Mouse (Mus musculus): ENCODE measurements around the gene Ackr3.

The Ackr3 gene

DNA sequence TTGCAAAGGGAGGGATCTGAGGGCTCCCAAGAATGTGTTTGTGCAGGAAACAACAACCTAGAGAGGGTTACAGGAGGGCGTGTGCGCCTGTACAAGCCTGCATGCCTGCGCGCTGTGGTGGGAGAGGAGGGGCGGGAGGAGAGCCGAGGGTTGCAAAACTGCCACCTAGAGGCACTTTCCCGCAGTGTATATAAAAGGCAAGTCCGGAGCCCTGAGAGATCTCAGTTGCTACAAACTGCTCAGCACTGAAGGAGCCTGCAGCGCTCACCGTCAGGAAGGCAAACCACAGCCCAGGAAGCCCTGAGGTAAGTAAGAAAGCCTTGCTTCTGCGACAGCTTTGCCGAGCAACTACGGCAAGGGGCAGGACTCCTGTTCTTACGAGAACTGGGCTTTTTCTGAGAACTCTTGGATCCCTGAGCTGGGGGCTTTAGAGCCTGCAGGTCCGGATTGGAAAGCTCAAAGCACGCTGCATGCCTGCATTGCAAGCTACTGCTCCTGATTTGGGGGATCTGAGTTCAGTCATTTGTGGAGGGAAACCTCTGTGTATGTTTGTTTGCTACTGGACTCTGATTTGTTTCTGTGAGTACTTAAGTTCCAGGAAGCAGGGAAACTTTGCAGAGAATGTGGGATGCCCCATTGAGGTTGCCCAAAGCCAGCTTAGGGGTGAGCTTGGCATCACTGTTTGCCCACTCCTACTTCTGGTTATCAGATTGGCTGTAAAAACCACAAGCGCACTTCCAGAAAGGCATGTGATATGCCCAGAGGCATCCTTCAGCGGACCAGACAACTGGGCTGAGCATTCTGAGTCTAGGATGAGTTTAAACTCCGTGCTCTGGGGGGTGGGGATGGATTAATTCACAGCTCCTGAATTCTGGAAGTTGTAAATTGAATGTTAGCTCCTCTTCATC is at the start of gene Ackr3:
Gene Ackr3 (plus strand): TSS at position 198 of the 908 bp plus-strand sequence.
- DNase-seq (ENCODE audit: low read depth): peak; percentile 1

- DNase-seq (ENCODE audit: low read depth): no peak
Observed at GRCm38 (mm10) chr1:90156589-90156988, 47.2 kb upstream of the Ackr3 start.

DNA sequence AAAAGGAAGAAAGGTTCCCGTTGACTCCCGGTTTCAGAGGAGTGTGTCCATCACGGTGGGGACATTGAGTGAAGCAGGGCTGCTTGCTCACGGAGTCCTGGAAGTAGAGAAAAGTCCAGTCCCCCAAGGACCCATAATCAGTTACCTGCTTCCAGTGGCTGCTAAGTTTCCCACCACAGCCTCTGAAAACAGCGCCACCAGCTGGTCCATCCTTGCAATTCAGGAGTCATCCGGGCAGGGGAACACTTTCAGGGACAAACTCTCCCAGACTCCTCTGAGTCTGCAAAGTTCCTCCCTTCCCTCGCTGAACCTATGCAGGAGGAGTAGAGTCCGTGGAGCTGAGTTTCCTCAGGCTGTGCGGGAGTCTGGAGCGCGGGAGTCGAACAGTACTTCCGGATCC is 43.9 kb upstream of the Ackr3 start:
- DNase-seq (ENCODE audit: low read depth): no peak

- no peak for DNase-seq (ENCODE audit: low read depth)
Observed at GRCm38 (mm10) chr1:90161623-90162022, 42.2 kb upstream of the Ackr3 start.

DNA sequence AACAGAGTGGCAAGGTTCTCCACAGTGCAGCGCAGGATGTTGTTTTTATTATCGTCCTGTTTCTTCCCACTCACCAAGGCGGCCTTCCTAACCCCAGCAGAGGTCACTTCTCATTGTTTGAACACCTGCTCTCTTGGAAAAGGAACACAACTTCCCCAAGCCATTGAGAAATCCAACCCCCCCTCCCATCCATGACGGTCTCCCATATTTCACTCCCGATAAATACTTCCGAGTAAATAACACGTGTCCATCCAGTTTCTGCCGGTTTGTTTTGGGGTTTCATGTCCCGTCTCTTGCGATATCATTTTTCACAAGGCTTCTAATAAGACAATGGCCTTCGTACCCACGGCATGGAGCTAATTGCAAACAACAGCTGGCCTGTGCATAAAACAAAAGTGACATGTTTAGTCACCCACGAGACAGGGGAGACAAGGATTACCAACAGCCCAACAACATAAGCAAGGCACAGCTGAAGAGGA is 41.4 kb upstream of the Ackr3 start:
- no peak for DNase-seq (ENCODE audit: low read depth)

- no peak for DNase-seq (ENCODE audit: low read depth)
Observed at GRCm38 (mm10) chr1:90163161-90163560, 40.6 kb upstream of the Ackr3 start.

GRCm38 (mm10) chr1:90164319-90164718 is 39.5 kb upstream of the Ackr3 start:
- DNase-seq (ENCODE audit: low read depth): no peak

DNA sequence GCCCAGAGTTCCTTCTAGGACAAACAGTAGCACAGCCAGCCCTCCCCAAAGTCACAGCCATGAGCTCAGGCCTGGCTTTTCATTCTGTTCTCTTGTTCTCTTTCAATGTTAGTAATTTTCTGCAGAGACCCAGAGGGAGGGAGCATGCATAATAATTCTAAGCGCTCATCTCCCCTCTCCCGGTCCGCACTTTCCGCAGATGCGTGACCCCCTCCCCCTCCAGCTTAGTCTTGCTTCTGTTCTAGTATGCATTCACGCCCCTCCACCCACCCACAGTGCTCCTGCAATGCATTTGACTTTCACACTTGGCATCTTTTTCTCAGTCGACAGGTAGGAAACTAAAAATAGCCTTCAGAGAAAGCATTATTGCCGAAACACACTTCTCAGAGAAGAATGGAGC is 29.4 kb upstream of the Ackr3 start:
- DNase-seq (ENCODE audit: low read depth): no peak

- DNase-seq (ENCODE audit: low read depth): no peak
Observed at GRCm38 (mm10) chr1:90176223-90176622, 27.6 kb upstream of the Ackr3 start.

DNA sequence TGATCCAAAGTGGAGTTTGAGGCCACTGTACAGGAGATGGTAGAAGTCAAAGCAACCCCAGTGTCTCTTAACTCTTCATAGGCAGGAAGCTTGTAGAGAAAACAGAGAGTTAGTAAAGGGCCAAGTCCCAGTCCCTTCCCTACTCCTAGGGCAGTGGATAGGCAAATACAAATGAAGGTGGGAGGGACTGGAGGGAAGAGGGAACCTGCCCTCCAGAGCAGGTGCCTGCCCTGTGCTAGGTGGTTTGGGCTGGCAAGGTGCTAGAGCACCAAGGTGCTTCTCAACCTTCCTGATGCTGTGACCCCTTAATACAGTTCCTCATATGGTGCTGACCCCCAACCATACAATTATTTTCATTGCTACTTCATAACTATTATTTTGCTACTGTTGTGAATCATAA is 26.2 kb upstream of the Ackr3 start:
- no peak for DNase-seq (ENCODE audit: low read depth)

GRCm38 (mm10) chr1:90177978-90178377 is 25.8 kb upstream of the Ackr3 start:
- no peak for DNase-seq (ENCODE audit: low read depth)

- DNase-seq (ENCODE audit: low read depth): no peak
Observed at GRCm38 (mm10) chr1:90180479-90180878, 23.3 kb upstream of the Ackr3 start.

DNA sequence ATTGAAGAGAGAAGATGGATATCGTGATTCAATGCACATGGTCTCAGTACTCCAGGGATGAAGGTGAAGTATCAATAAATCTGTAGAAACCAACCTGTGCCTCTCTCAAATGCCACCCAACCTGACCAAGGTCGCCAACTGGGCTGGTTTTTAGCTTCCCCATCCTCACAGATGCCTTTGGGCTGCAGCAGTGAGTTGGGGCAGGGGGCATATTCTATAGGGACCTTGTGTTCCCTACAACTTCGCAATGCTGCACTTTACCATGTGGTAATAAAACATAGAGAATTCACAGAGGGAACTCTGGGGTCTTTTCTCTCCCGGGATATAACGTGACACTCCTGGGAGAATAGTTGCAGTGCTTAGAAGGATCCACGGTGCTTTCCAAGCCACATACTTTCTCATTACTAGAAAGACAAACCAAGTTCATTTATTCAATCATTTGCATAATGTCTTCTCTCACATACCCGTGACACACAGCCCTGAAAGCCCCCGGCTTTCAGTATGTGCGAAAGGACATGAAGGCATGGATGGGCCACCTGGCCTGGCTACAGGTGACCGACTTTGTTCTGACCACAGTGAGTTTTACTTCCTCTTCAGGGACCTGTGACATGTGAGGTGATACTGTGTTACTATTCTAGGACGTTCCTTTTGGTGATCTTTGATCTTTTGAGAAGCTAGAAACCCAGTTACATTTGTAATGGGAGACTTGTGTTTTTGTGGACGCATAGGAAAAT is 22.6 kb upstream of the Ackr3 start:
- no peak for DNase-seq (ENCODE audit: low read depth)

DNA sequence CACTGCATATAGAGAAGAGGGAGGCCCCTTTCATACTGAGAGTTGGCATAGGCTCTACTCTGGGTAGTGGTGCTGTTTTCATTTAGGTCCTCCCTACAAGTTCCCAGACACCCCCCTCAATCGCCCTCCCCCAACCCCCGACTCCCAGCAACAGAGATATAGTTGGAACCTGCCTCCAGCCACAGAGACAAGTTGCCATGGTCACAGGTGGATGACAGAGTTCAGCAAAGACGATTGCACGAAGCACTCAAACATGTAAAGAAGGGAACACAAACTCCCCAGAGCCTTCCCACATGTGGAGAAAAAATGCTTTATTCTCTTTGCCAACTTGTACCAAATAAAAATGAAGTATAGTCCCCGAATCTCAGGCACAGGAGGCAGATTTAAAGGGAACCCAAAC is 21.3 kb upstream of the Ackr3 start:
- DNase-seq (ENCODE audit: low read depth): no peak

GRCm38 (mm10) chr1:90183602-90184001 is 20.2 kb upstream of the Ackr3 start:
- no peak for DNase-seq (ENCODE audit: low read depth)

DNA sequence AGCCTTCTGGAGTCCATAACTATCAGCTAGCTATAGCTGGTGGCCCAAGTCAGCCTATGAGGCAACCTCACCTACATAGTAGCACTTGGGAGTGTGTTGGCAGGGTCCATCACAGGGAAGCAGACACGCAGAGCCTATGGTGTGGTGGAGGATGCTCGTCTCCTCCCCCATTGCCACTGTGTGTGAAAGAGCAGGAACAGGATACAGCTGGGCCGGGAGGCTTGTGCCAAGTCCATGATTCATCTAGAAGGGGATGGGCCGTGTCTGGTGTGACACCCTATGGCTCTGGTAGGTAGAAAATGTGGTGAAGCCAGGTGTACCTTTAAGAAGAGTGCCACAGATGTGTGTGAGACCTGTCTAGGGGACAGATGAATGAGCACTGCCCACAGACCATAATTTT is 17.6 kb upstream of the Ackr3 start:
- DNase-seq (ENCODE audit: low read depth): no peak

DNA sequence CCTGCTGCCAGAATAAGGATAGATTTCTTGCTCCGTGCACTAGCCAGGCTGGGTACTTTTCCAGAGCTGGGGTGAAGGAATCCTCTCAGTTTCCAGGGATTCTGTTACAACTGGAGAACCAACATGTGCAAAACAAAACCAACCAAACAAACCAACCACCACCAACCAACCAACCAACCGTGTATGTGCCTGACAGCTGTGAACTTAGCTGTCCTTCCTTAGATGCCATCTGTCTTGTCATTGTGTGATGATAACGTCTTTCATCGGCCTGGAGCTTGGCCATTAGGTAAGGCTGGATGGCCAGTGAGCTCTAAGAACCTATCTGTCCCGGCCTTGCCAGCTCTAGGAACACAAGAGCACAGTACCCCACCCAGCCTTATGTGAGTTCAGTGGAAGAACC is 16.9 kb upstream of the Ackr3 start:
- DNase-seq (ENCODE audit: low read depth): no peak

GRCm38 (mm10) chr1:90189046-90189445 is 14.7 kb upstream of the Ackr3 start:
- DNase-seq (ENCODE audit: low read depth): no peak

GRCm38 (mm10) chr1:90201246-90201645 is 2.5 kb upstream of the Ackr3 start:
- no peak for DNase-seq (ENCODE audit: low read depth)

DNA sequence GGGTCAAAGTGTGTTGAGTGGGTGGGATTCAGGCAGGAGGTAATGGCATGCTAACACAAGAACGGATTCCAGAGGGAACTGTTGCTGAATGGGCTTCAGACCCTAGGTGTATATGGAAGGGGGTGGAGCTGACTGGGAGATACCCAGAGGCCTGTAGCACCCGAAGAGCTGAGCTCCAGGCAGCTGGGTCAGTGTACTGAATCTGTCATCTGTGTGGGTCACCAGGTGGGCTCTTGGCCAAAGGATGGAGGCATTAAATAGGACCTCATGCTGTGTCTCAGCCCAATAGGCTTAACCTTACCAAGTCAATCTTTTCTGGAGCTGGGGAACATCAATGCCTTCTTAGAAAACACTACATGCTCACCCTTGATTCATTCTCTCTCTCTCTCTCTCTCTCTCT is 2.1 kb upstream of the Ackr3 start:
- DNase-seq (ENCODE audit: low read depth): no peak

GRCm38 (mm10) chr1:90202207-90202978 is 1.4 kb upstream of the Ackr3 start:
- no peak for DNase-seq (ENCODE audit: low read depth)

DNA sequence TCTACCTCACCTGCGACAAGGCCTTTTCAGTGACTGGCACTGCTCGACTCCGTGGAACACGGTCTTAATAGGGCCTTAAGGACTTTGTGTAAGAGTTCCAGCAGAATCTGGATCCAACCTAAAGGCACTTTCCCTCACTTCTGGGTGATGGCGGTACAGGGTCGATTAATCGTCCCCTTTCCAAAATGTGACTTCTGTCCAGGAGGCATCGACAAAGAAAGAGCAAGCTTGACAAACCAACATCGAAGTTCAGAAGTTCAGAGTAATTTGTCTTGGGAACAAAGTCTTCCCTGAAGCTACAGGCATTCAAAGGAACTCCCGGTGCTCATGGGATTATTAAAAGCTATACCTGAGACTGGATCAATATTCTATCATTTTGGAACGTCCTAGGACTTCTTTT is 439 bp upstream of the Ackr3 start:
- no peak for DNase-seq (ENCODE audit: low read depth)

Measured in induced T-regulatory cell, adult 2 months (primary cell).